Mouse (Mus musculus): ENCODE results near the gene Ndufb6. TPM values are rescaled to one million over a fixed set of nuclear protein-coding genes. Genes with fewer than 3 reads are reported as not detected.
A peak's percentile ranks its signal among the peaks of the same experiment; 100 is the strongest.

Gene Ndufb6
- polyA plus RNA-seq, 1 experiment from 2014 or later: 222 TPM

- WGBS: under 1% methylated on average over 17 of the region's 17 CpGs
- Histone ChIP-seq H3K27me3 (replicated peaks; ENCODE audit: insufficient read depth, low read length) (no peaks in the 10 kb centered on the region), H3K4me3 (ENCODE audit: low read depth, low read length) (peak overlapping the region; percentile 76), H3K9ac (replicated peaks; ENCODE audit: low read depth) (peak overlapping the region; percentile 59), H3K27ac (ENCODE audit: low read length) (peak overlapping the region; percentile 89), H3K36me3 (ENCODE audit: insufficient read depth, low read length) (no peaks in the 10 kb centered on the region; the same call in 1 of the 2 replicates), H3K4me1 (ENCODE audit: insufficient read depth, low read depth, low read length) (no peaks in the 10 kb centered on the region), H3K9me3 (ENCODE audit: low read length) (no peaks in the 10 kb centered on the region), H3K4me2 (replicated peaks; ENCODE audit: low read depth, low read length) (peak overlapping the region; percentile 62)
- DNase-seq (ENCODE audit: low spot score) (peak; percentile 79), ATAC-seq (peak; percentile 81)
- TF ChIP-seq EP300 (IDR thresholded peaks at IDR 0.05) (0 out of 2 replicates have a peak, but pooled peaks have one; percentile 3), CTCF (IDR thresholded peaks at IDR 0.05) (no peak)
These were observed 40.5 kb downstream of the Ndufb6 start for GRCm38 (mm10) chr4:40238483-40239408.

- ATAC-seq (no peak), DNase-seq (ENCODE audit: low spot score) (peak; percentile 12)
- Histone ChIP-seq H3K4me3 (ENCODE audit: low read depth, low read length) (no peak overlapping the region), H3K9me3 (ENCODE audit: low read length) (no peaks in the 10 kb centered on the region), H3K27ac (ENCODE audit: low read length) (no peak overlapping the region), H3K4me2 (replicated peaks; ENCODE audit: low read depth, low read length) (no peak overlapping the region), H3K27me3 (replicated peaks; ENCODE audit: insufficient read depth, low read length) (no peaks in the 10 kb centered on the region), H3K9ac (replicated peaks; ENCODE audit: low read depth) (no peak overlapping the region), H3K36me3 (ENCODE audit: insufficient read depth, low read length) (no peaks in the 10 kb centered on the region; the same call in 1 of the 2 replicates), H3K4me1 (ENCODE audit: insufficient read depth, low read depth, low read length) (no peaks in the 10 kb centered on the region)
- TF ChIP-seq CTCF (IDR thresholded peaks at IDR 0.05) (no peak), EP300 (IDR thresholded peaks at IDR 0.05) (no peak)
- 73% methylated on average over 4 of the region's 4 CpGs for WGBS
These were observed 42.4 kb downstream of the Ndufb6 start for GRCm38 (mm10) chr4:40236829-40237228.

- ATAC-seq (no peak), DNase-seq (ENCODE audit: low spot score) (no peak)
- no peaks in the 10 kb centered on the region for H3K9me3 ChIP-seq (ENCODE audit: low read length)
- TF ChIP-seq CTCF (IDR thresholded peaks at IDR 0.05) (no peak), EP300 (IDR thresholded peaks at IDR 0.05) (no peak)
- H3K4me2 ChIP-seq (replicated peaks; ENCODE audit: low read depth, low read length): no peak overlapping the region
- H3K27ac ChIP-seq (ENCODE audit: low read length): no peak overlapping the region
- H3K36me3 ChIP-seq (ENCODE audit: insufficient read depth, low read length): no peaks in the 10 kb centered on the region; the same call in 1 of the 2 replicates
- H3K27me3 ChIP-seq (replicated peaks; ENCODE audit: insufficient read depth, low read length): no peaks in the 10 kb centered on the region
- H3K9ac ChIP-seq (replicated peaks; ENCODE audit: low read depth): no peak overlapping the region
- H3K4me3 ChIP-seq (ENCODE audit: low read depth, low read length): no peak overlapping the region
- no peaks in the 10 kb centered on the region for H3K4me1 ChIP-seq (ENCODE audit: insufficient read depth, low read depth, low read length)
- WGBS: 82% methylated on average over 6 of the region's 6 CpGs
These were observed 45.0 kb downstream of the Ndufb6 start for GRCm38 (mm10) chr4:40234256-40234655.

GRCm38 (mm10) chr4:40233062-40233664 lies 46.1 kb downstream of the Ndufb6 start:
- ATAC-seq (no peak), DNase-seq (ENCODE audit: low spot score) (no peak)
- Histone ChIP-seq H3K9ac (replicated peaks; ENCODE audit: low read depth) (no peak overlapping the region), H3K4me1 (ENCODE audit: insufficient read depth, low read depth, low read length) (no peaks in the 10 kb centered on the region), H3K4me3 (ENCODE audit: low read depth, low read length) (no peak overlapping the region), H3K9me3 (ENCODE audit: low read length) (no peaks in the 10 kb centered on the region), H3K36me3 (ENCODE audit: insufficient read depth, low read length) (peaks cover 2% of the 10 kb centered on the region; the same call in 1 of the 2 replicates), H3K4me2 (replicated peaks; ENCODE audit: low read depth, low read length) (no peak overlapping the region), H3K27ac (ENCODE audit: low read length) (no peak overlapping the region), H3K27me3 (replicated peaks; ENCODE audit: insufficient read depth, low read length) (no peaks in the 10 kb centered on the region)
- WGBS: 88% methylated on average over 7 of the region's 7 CpGs
- TF ChIP-seq EP300 (IDR thresholded peaks at IDR 0.05) (no peak), CTCF (IDR thresholded peaks at IDR 0.05) (no peak)

- 96% methylated on average over 6 of the region's 6 CpGs for WGBS
- H3K4me1 ChIP-seq (ENCODE audit: insufficient read depth, low read depth, low read length): no peaks in the 10 kb centered on the region
- H3K27me3 ChIP-seq (replicated peaks; ENCODE audit: insufficient read depth, low read length): no peaks in the 10 kb centered on the region
- H3K4me2 ChIP-seq (replicated peaks; ENCODE audit: low read depth, low read length): no peak overlapping the region
- no peak overlapping the region for H3K27ac ChIP-seq (ENCODE audit: low read length)
- no peak for DNase-seq (ENCODE audit: low spot score)
- H3K9ac ChIP-seq (replicated peaks; ENCODE audit: low read depth): no peak overlapping the region
- ATAC-seq: no peak
- no peak for TF ChIP-seq EP300 (IDR thresholded peaks at IDR 0.05)
- TF ChIP-seq CTCF (IDR thresholded peaks at IDR 0.05): no peak
- H3K4me3 ChIP-seq (ENCODE audit: low read depth, low read length): no peak overlapping the region
- no peaks in the 10 kb centered on the region for H3K9me3 ChIP-seq (ENCODE audit: low read length)
- peaks cover 5% of the 10 kb centered on the region; the same call in 1 of the 2 replicates for H3K36me3 ChIP-seq (ENCODE audit: insufficient read depth, low read length)
These were observed 49.5 kb downstream of the Ndufb6 start for GRCm38 (mm10) chr4:40229723-40230122.

- Histone ChIP-seq H3K4me2 (replicated peaks; ENCODE audit: low read depth, low read length) (no peak overlapping the region), H3K4me3 (ENCODE audit: low read depth, low read length) (no peak overlapping the region), H3K27ac (ENCODE audit: low read length) (no peak overlapping the region), H3K9me3 (ENCODE audit: low read length) (no peaks in the 10 kb centered on the region), H3K4me1 (ENCODE audit: insufficient read depth, low read depth, low read length) (no peaks in the 10 kb centered on the region), H3K27me3 (replicated peaks; ENCODE audit: insufficient read depth, low read length) (no peaks in the 10 kb centered on the region), H3K36me3 (ENCODE audit: insufficient read depth, low read length) (peaks cover 5% of the 10 kb centered on the region; the same call in 1 of the 2 replicates), H3K9ac (replicated peaks; ENCODE audit: low read depth) (no peak overlapping the region)
- WGBS: 89% methylated on average over 7 of the region's 7 CpGs
- no peak for TF ChIP-seq EP300 (IDR thresholded peaks at IDR 0.05)
- TF ChIP-seq CTCF (IDR thresholded peaks at IDR 0.05): no peak
- ATAC-seq (no peak), DNase-seq (ENCODE audit: low spot score) (no peak)
These were observed 51.3 kb downstream of the Ndufb6 start for GRCm38 (mm10) chr4:40227886-40228285.

All from lung, postnatal 0 days (tissue).